ENCODE assay signal across 24 mouse cellular contexts in the genomic region with DNA sequence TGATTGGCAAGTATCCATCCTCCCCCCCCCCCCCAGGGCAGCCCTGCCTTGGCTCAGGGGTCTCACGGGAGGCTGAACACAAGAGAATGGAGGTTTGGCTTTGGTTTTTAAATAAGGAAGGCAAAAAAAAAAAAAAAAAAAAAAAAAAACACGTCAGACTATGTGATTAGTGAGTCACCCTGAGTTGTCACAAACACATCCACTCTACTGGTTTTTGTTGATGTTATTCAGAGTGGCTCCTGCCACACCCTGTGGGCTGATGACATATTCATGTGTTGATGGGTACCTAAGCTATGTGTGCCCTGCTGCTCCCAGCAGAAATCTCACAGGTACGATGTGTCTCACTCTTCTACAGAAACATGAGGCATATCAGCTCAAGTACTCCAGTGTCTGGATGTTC. TPM values are rescaled to one million over a fixed set of nuclear protein-coding genes. Genes with fewer than 3 reads are reported as not detected.
DNase-seq lines count a peak whose midpoint lies in the region; ATAC-seq and TF ChIP-seq lines count a peak whose summit lies in the region.
"Had no signal": no experiment of that assay in that cellular context is flagged by ENCODE, and none has a peak within 500 bp of the region (broad histone marks: within the 10 kb centered on the region; RNA-seq: fewer than 3 reads in every experiment).

No protein-coding gene starts in this region.

- no peak for TF ChIP-seq CTCF in testis, adult 2 months (IDR thresholded peaks at IDR 0.05; ENCODE audit: control insufficient read depth, insufficient read depth, insufficient replicate concordance, low read depth, low read length)
- no peak for TF ChIP-seq CTCF in MEL (IDR thresholded peaks at IDR 0.05 in 2 of 3, conservative IDR thresholded peaks at IDR 0.05 in 1 of 3; ENCODE audit: control insufficient read depth in 1 of 3, insufficient read depth in 1 of 3, low read depth in 2 of 3, low read length in 3 of 3, poor library complexity in 1 of 3, severe bottlenecking in 1 of 3)
- TF ChIP-seq CTCF in gastrocnemius, adult 2 months (IDR thresholded peaks at IDR 0.05) = no peak

- 69% methylated on average over 3 of the region's 3 CpGs for WGBS in intestine, embryonic 15.5 days

- H3K9me3 ChIP-seq in MEL (replicated peaks; ENCODE audit: insufficient read depth, low read length) = no peaks in the 10 kb centered on the region
- no peaks in the 10 kb centered on the region for H3K9me3 ChIP-seq in intestine, embryonic 15.5 days
- H3K9me3 ChIP-seq: embryonic facial prominence, embryonic 10.5 days; forebrain, embryonic 10.5 days; G1E; heart, embryonic 15.5 days; hindbrain, embryonic 13.5 days; midbrain, embryonic 12.5 days had no signal

- no peaks in the 10 kb centered on the region for H3K79me2 ChIP-seq in MEL (ENCODE audit: control insufficient read depth, insufficient read depth, low read length, poor library complexity)

- no peaks in the 10 kb centered on the region for H3K27me3 ChIP-seq in testis, adult 2 months (ENCODE audit: control insufficient read depth, insufficient read depth, low read length)
- no peaks in the 10 kb centered on the region for H3K27me3 ChIP-seq in MEL (ENCODE audit: control insufficient read depth in 1 of 2, insufficient read depth in 2 of 2, low read length in 2 of 2)
- H3K27me3 ChIP-seq in intestine, embryonic 15.5 days (replicated peaks) = no peaks in the 10 kb centered on the region

- ATAC-seq in intestine, embryonic 15.5 days = no peak
- ATAC-seq: forebrain, embryonic 16.5 days had no signal

- H3K4me1 ChIP-seq in testis, adult 2 months (ENCODE audit: control insufficient read depth, insufficient read depth, low read length) = no peaks in the 10 kb centered on the region; the same call in 1 of the 2 replicates
- peaks cover 2 to 13% of the 10 kb centered on the region in 2 experiments; a peak in 3 of 4 replicates for H3K4me1 ChIP-seq in MEL (ENCODE audit: control insufficient read depth in 1 of 2, insufficient read depth in 2 of 2, low read length in 2 of 2)
- no peaks in the 10 kb centered on the region for H3K4me1 ChIP-seq in intestine, embryonic 15.5 days (replicated peaks)
- H3K4me1 ChIP-seq: hindbrain, embryonic 13.5 days had no signal

- H3K27ac ChIP-seq in testis, adult 2 months (ENCODE audit: control insufficient read depth, insufficient read depth, low read depth, low read length) = no peak overlapping the region
- H3K27ac ChIP-seq in MEL (ENCODE audit: control insufficient read depth, low read depth, low read length) = no peak overlapping the region
- no peak overlapping the region for H3K27ac ChIP-seq in gastrocnemius, adult 2 months
- no peak overlapping the region for H3K27ac ChIP-seq in intestine, embryonic 15.5 days
- H3K27ac ChIP-seq: embryonic facial prominence, embryonic 10.5 days; forebrain, embryonic 10.5 days; heart, embryonic 15.5 days; hindbrain, embryonic 13.5 days; layer of hippocampus, adult 2 months; liver, embryonic 14.5 days; midbrain, embryonic 12.5 days had no signal

- no peaks in the 10 kb centered on the region for H3K36me3 ChIP-seq in testis, adult 2 months (ENCODE audit: control insufficient read depth, insufficient read depth, low read length)
- H3K36me3 ChIP-seq in MEL (ENCODE audit: control insufficient read depth in 1 of 2, insufficient read depth in 2 of 2, low read length in 2 of 2) = peaks cover 0 to 6% of the 10 kb centered on the region in 2 experiments; a peak in 2 of 4 replicates
- H3K36me3 ChIP-seq in intestine, embryonic 15.5 days = no peaks in the 10 kb centered on the region; the same call in 1 of the 2 replicates
- H3K36me3 ChIP-seq: embryonic facial prominence, embryonic 10.5 days; forebrain, embryonic 10.5 days; heart, embryonic 15.5 days; midbrain, embryonic 12.5 days had no signal

- H3K4me2 ChIP-seq in intestine, embryonic 15.5 days (replicated peaks) = no peak overlapping the region
- H3K4me2 ChIP-seq: heart, embryonic 15.5 days; hindbrain, embryonic 13.5 days; midbrain, embryonic 12.5 days had no signal

- intact Hi-C loops in gastrocnemius, adult 2 months (cut with DNase I) = no loop called here

- DNase-seq in testis, postnatal 10 days (ENCODE audit: low spot score) = no peak
- DNase-seq in MEL (ENCODE audit: low read depth, low spot score) = no peak
- DNase-seq in induced T-regulatory cell, adult 2 months (ENCODE audit: low read depth) = peak; percentile 3
- DNase-seq in gastrocnemius, adult 2 months = no peak
- no peak for DNase-seq in kidney, postnatal 10 days
- DNase-seq: adrenal gland, postnatal 36 days; cerebellum, adult 9-11 months; gastrocnemius, postnatal 36 days; heart, postnatal 36 days; kidney, adult 8-10 months; kidney, postnatal 14 days; lung, postnatal 10 days; thymus, postnatal 14 days had no signal

- TF ChIP-seq EP300 in MEL (IDR thresholded peaks at IDR 0.05; ENCODE audit: low read depth in 1 of 2, low read length in 2 of 2) = no peak

- no peak for TF ChIP-seq POLR2A in testis, adult 2 months (IDR thresholded peaks at IDR 0.05; ENCODE audit: control insufficient read depth, low read depth, low read length)
- no peak for TF ChIP-seq POLR2A in MEL (IDR thresholded peaks at IDR 0.05; ENCODE audit: control insufficient read depth in 1 of 2, insufficient read depth in 1 of 2, low read depth in 1 of 2, low read length in 2 of 2, poor library complexity in 1 of 2)

- no peak overlapping the region for H3K9ac ChIP-seq in MEL (ENCODE audit: control insufficient read depth, low read depth, low read length, poor library complexity, severe bottlenecking)
- no peak overlapping the region for H3K9ac ChIP-seq in intestine, embryonic 15.5 days
- H3K9ac ChIP-seq: heart, embryonic 15.5 days; hindbrain, embryonic 13.5 days; liver, embryonic 14.5 days; midbrain, embryonic 12.5 days had no signal

- H3K4me3 ChIP-seq in testis, adult 2 months (ENCODE audit: control insufficient read depth, low read depth, low read length) = peak overlapping the region; percentile 56
- H3K4me3 ChIP-seq in MEL (ENCODE audit: control insufficient read depth in 1 of 2, insufficient read depth in 1 of 2, low read depth in 2 of 2, low read length in 2 of 2) = no peak overlapping the region
- H3K4me3 ChIP-seq in gastrocnemius, adult 2 months = no peak overlapping the region
- H3K4me3 ChIP-seq in intestine, embryonic 15.5 days (replicated peaks) = no peak overlapping the region
- H3K4me3 ChIP-seq: embryonic facial prominence, embryonic 10.5 days; forebrain, embryonic 10.5 days; heart, embryonic 15.5 days; hindbrain, embryonic 13.5 days; layer of hippocampus, adult 2 months; midbrain, embryonic 12.5 days had no signal

- TF ChIP-seq RAD21 in MEL (IDR thresholded peaks at IDR 0.05; ENCODE audit: low read depth, low read length) = no peak

TF ChIP-seq in MEL, 35 proteins besides CTCF, POLR2A, EP300 and RAD21:
- TF ChIP-seq BHLHE40 (IDR thresholded peaks at IDR 0.05; ENCODE audit: borderline replicate concordance, low read depth, low read length) (no peak), CHD1 (IDR thresholded peaks at IDR 0.05; ENCODE audit: low read depth, low read length) (no peak), ZC3H11A (IDR thresholded peaks at IDR 0.05; ENCODE audit: low read depth, low read length) (no peak), ZNF384 (IDR thresholded peaks at IDR 0.05; ENCODE audit: low read depth, low read length) (peak; percentile 81)

RNA-seq across cellular contexts. Expression of gene Fhdc1, which starts 29.6 kb away (rescaled TPM):
- 24.7 and 24.8 TPM in 2 replicates for polyA plus RNA-seq in testis, adult 2 months (2012; rRNA removed)
- total RNA-seq in MEL (2012; rRNA removed) = 0.42 and 0.54 TPM in 2 replicates
- polyA plus RNA-seq in MEL (2012; ENCODE audit: insufficient read depth in 1 of 2, insufficient read length in 2 of 2, low read depth in 1 of 2, low replicate concordance in 2 of 2, missing spikeins in 1 of 2) = 1 to 10 TPM in 1 of 2 experiments, not detected in 1; 2.0 TPM
- under 1 TPM; 0.14 to 0.15 TPM for total RNA-seq in gastrocnemius, adult 2 months (2021)
- polyA plus RNA-seq in intestine, embryonic 15.5 days (2015; fragmentation: Nextera tagmentation; extraction: Ambion mirVana) = 6.5 and 7.7 TPM in 2 replicates
